ENCODE assay signal across 23 mouse cellular contexts in genomic region chr11:80101298-80101697, GRCm38 (mm10). TPM values are rescaled to one million over a fixed set of nuclear protein-coding genes. Genes with fewer than 3 reads are reported as not detected.
A peak's percentile ranks its signal among the peaks of the same experiment; 100 is the strongest.
DNase-seq lines count a peak whose midpoint lies in the region; ATAC-seq and TF ChIP-seq lines count a peak whose summit lies in the region.
"Had no signal": no experiment of that assay in that cellular context is flagged by ENCODE, and none has a peak within 500 bp of the region (broad histone marks: within the 10 kb centered on the region; RNA-seq: fewer than 3 reads in every experiment).

No protein-coding gene starts in this region.

- peak overlapping the region; percentile 78 for H3K27ac ChIP-seq in MEL (ENCODE audit: control insufficient read depth, low read depth, low read length)
- H3K27ac ChIP-seq in liver, embryonic 13.5 days, result peak overlapping the region; percentile 16; the same call in 1 of the 2 replicates
- H3K27ac ChIP-seq in liver, embryonic 16.5 days (ENCODE audit: low read length), result no peak overlapping the region
- H3K27ac ChIP-seq in hindbrain, postnatal 0 days, result no peak overlapping the region
- H3K27ac ChIP-seq: embryonic facial prominence, embryonic 12.5 days; embryonic facial prominence, embryonic 15.5 days; gastrocnemius, adult 2 months; hindbrain, embryonic 12.5 days; hindbrain, embryonic 15.5 days had no signal

- H3K79me2 ChIP-seq in MEL (ENCODE audit: control insufficient read depth, insufficient read depth, low read length, poor library complexity), result peaks cover 2% of the 10 kb centered on the region

- no peak overlapping the region for H3K4me3 ChIP-seq in MEL (ENCODE audit: control insufficient read depth in 1 of 2, insufficient read depth in 1 of 2, low read depth in 2 of 2, low read length in 2 of 2)
- H3K4me3 ChIP-seq in liver, embryonic 13.5 days (replicated peaks), result no peak overlapping the region
- no peak overlapping the region for H3K4me3 ChIP-seq in liver, embryonic 16.5 days (ENCODE audit: low read depth, low read length)
- no peak overlapping the region for H3K4me3 ChIP-seq in hindbrain, postnatal 0 days (ENCODE audit: low read length)
- H3K4me3 ChIP-seq: embryonic facial prominence, embryonic 12.5 days; embryonic facial prominence, embryonic 15.5 days; gastrocnemius, adult 2 months; hindbrain, embryonic 12.5 days; hindbrain, embryonic 15.5 days had no signal

- no peaks in the 10 kb centered on the region for H3K9me3 ChIP-seq in MEL (replicated peaks; ENCODE audit: insufficient read depth, low read length)
- H3K9me3 ChIP-seq in liver, embryonic 13.5 days (replicated peaks), result no peaks in the 10 kb centered on the region
- no peaks in the 10 kb centered on the region for H3K9me3 ChIP-seq in liver, embryonic 16.5 days (replicated peaks; ENCODE audit: control insufficient read depth, low read length)
- no peaks in the 10 kb centered on the region for H3K9me3 ChIP-seq in hindbrain, postnatal 0 days (ENCODE audit: low read length)
- H3K9me3 ChIP-seq: embryonic facial prominence, embryonic 12.5 days; embryonic facial prominence, embryonic 15.5 days; hindbrain, embryonic 12.5 days; hindbrain, embryonic 15.5 days had no signal

- DNase-seq in MEL (ENCODE audit: low read depth, low spot score), result no peak
- DNase-seq in liver, embryonic 13.5 days, result no peak
- DNase-seq in spleen, adult 12 weeks (ENCODE audit: low spot score), result no peak
- DNase-seq in hindbrain, postnatal 0 days (ENCODE audit: low spot score), result no peak
- no peak for DNase-seq in left cerebral cortex, adult 11 months (ENCODE audit: low spot score)
- DNase-seq: adrenal gland, postnatal 10 days; adrenal gland, postnatal 36 days; cerebellum, adult 18-20 months; cerebellum, adult 9-10 months; cerebellum, postnatal 14 days; forebrain, postnatal 0 days; gastrocnemius, adult 2 months; gastrocnemius, postnatal 14 days had no signal

- no peak for TF ChIP-seq RAD21 in MEL (IDR thresholded peaks at IDR 0.05; ENCODE audit: low read depth, low read length)

- TF ChIP-seq EP300 in MEL (IDR thresholded peaks at IDR 0.05; ENCODE audit: low read depth in 1 of 2, low read length in 2 of 2), result peak; percentile 99

- peak; percentile 75; the same call in 1 of the 2 replicates for ATAC-seq in liver, embryonic 13.5 days (ENCODE audit: low read depth)
- ATAC-seq in liver, embryonic 16.5 days (ENCODE audit: low read depth), result peak; percentile 72
- ATAC-seq in hindbrain, postnatal 0 days, result no peak
- ATAC-seq: CD4-positive, CD25-positive, alpha-beta regulatory T cell, adult 4 months; forebrain, embryonic 14.5 days; forebrain, postnatal 0 days; Patski had no signal

- no peak for TF ChIP-seq CTCF in MEL (IDR thresholded peaks at IDR 0.05 in 2 of 3, conservative IDR thresholded peaks at IDR 0.05 in 1 of 3; ENCODE audit: control insufficient read depth in 1 of 3, insufficient read depth in 1 of 3, low read depth in 2 of 3, low read length in 3 of 3, poor library complexity in 1 of 3, severe bottlenecking in 1 of 3)
- no peak for TF ChIP-seq CTCF in hindbrain, postnatal 0 days (IDR thresholded peaks at IDR 0.05; ENCODE audit: low read depth)

- H3K27me3 ChIP-seq in MEL (ENCODE audit: control insufficient read depth in 1 of 2, insufficient read depth in 2 of 2, low read length in 2 of 2), result no peaks in the 10 kb centered on the region
- no peaks in the 10 kb centered on the region for H3K27me3 ChIP-seq in liver, embryonic 13.5 days
- no peaks in the 10 kb centered on the region for H3K27me3 ChIP-seq in liver, embryonic 16.5 days (ENCODE audit: control insufficient read depth, insufficient read depth, low read depth, low read length)
- H3K27me3 ChIP-seq in hindbrain, postnatal 0 days (ENCODE audit: insufficient read depth, low read length), result no peaks in the 10 kb centered on the region
- H3K27me3 ChIP-seq: embryonic facial prominence, embryonic 12.5 days; embryonic facial prominence, embryonic 15.5 days; hindbrain, embryonic 12.5 days; hindbrain, embryonic 15.5 days; Patski had no signal

- TF ChIP-seq POLR2A in MEL (IDR thresholded peaks at IDR 0.05; ENCODE audit: control insufficient read depth in 1 of 2, insufficient read depth in 1 of 2, low read depth in 1 of 2, low read length in 2 of 2, poor library complexity in 1 of 2), result 0 out of 4 replicates have a peak, but pooled peaks of 1 of the 2 experiments have one; percentile 21

- H3K4me2 ChIP-seq in liver, embryonic 13.5 days, result 0 out of 2 replicates have a peak overlapping the region, but pooled peaks have one; percentile 18
- no peak overlapping the region for H3K4me2 ChIP-seq in liver, embryonic 16.5 days (ENCODE audit: low read depth, low read length)
- no peak overlapping the region for H3K4me2 ChIP-seq in hindbrain, postnatal 0 days (ENCODE audit: low read depth, low read length)
- H3K4me2 ChIP-seq: embryonic facial prominence, embryonic 12.5 days; embryonic facial prominence, embryonic 15.5 days; heart, embryonic 11.5 days; hindbrain, embryonic 12.5 days; hindbrain, embryonic 15.5 days had no signal

- H3K4me1 ChIP-seq in MEL (ENCODE audit: control insufficient read depth in 1 of 2, insufficient read depth in 2 of 2, low read length in 2 of 2), result peaks cover 17 to 19% of the 10 kb centered on the region in 2 experiments
- H3K4me1 ChIP-seq in liver, embryonic 13.5 days (replicated peaks), result peaks cover 13% of the 10 kb centered on the region
- peaks cover 8% of the 10 kb centered on the region for H3K4me1 ChIP-seq in liver, embryonic 16.5 days (ENCODE audit: control insufficient read depth, low read depth, low read length)
- no peaks in the 10 kb centered on the region for H3K4me1 ChIP-seq in hindbrain, postnatal 0 days (ENCODE audit: insufficient read depth, low read length)
- H3K4me1 ChIP-seq: embryonic facial prominence, embryonic 12.5 days; embryonic facial prominence, embryonic 15.5 days; hindbrain, embryonic 12.5 days; hindbrain, embryonic 15.5 days had no signal

- H3K36me3 ChIP-seq in MEL (ENCODE audit: control insufficient read depth in 1 of 2, insufficient read depth in 2 of 2, low read length in 2 of 2), result peaks cover 33 to 48% of the 10 kb centered on the region in 2 experiments
- peaks cover 82% of the 10 kb centered on the region for H3K36me3 ChIP-seq in liver, embryonic 13.5 days
- H3K36me3 ChIP-seq in liver, embryonic 16.5 days (ENCODE audit: control insufficient read depth, insufficient read depth), result peaks cover 58% of the 10 kb centered on the region
- peaks cover 5% of the 10 kb centered on the region; the same call in 1 of the 2 replicates for H3K36me3 ChIP-seq in hindbrain, postnatal 0 days (ENCODE audit: insufficient read depth, low read length)

- WGBS in liver, embryonic 13.5 days (ENCODE audit: insufficient replicate concordance), result 40% methylated on average over 6 of the region's 6 CpGs
- WGBS in liver, embryonic 16.5 days (ENCODE audit: insufficient replicate concordance), result 26% methylated on average over 6 of the region's 6 CpGs
- WGBS in hindbrain, postnatal 0 days, result 96% methylated on average over 6 of the region's 6 CpGs

- no peak overlapping the region for H3K9ac ChIP-seq in MEL (ENCODE audit: control insufficient read depth, low read depth, low read length, poor library complexity, severe bottlenecking)
- no peak overlapping the region for H3K9ac ChIP-seq in liver, embryonic 13.5 days
- no peak overlapping the region for H3K9ac ChIP-seq in liver, embryonic 16.5 days (ENCODE audit: low read depth, low read length)
- no peak overlapping the region for H3K9ac ChIP-seq in hindbrain, postnatal 0 days (replicated peaks; ENCODE audit: low read length)
- H3K9ac ChIP-seq: embryonic facial prominence, embryonic 12.5 days; embryonic facial prominence, embryonic 15.5 days; forebrain, postnatal 0 days; hindbrain, embryonic 12.5 days; hindbrain, embryonic 15.5 days had no signal

TF ChIP-seq in MEL, 35 proteins besides CTCF, POLR2A, EP300 and RAD21 (continues in another document):
- no peak for TF ChIP-seq MAX (IDR thresholded peaks at IDR 0.05; ENCODE audit: low read length)
- no peak for TF ChIP-seq ZC3H11A (IDR thresholded peaks at IDR 0.05; ENCODE audit: low read depth, low read length)

RNA-seq across cellular contexts. Expression of gene Atad5, which starts 12.1 kb away (rescaled TPM):
- total RNA-seq in MEL (2012; rRNA removed), result 22.1 and 22.6 TPM in 2 replicates
- 10 to 100 TPM; 17.1 to 66.9 TPM for polyA plus RNA-seq in MEL (2012; ENCODE audit: insufficient read depth in 1 of 2, insufficient read length in 2 of 2, low read depth in 1 of 2, low replicate concordance in 2 of 2, missing spikeins in 1 of 2)
- polyA plus RNA-seq in liver, embryonic 13.5 days (2015; fragmentation: Nextera tagmentation; extraction: Ambion mirVana), result 10.7 and 12.9 TPM in 2 replicates
- polyA plus RNA-seq in liver, embryonic 16.5 days (2015; fragmentation: Nextera tagmentation; extraction: Ambion mirVana), result 9.0 and 9.7 TPM in 2 replicates
- 4.7 and 9.4 TPM in 2 replicates for total RNA-seq in hindbrain, postnatal 0 days (2014; rRNA removed)
- polyA plus RNA-seq in hindbrain, postnatal 0 days (2015; fragmentation: Nextera tagmentation; extraction: Ambion mirVana), result 3.3 and 4.1 TPM in 2 replicates

RNA-seq across cellular contexts. Expression of gene Crlf3, which starts 20.5 kb away (rescaled TPM):
- 104 and 107 TPM in 2 replicates for total RNA-seq in MEL (2012; rRNA removed)
- polyA plus RNA-seq in MEL (2012; ENCODE audit: insufficient read depth in 1 of 2, insufficient read length in 2 of 2, low read depth in 1 of 2, low replicate concordance in 2 of 2, missing spikeins in 1 of 2), result 10 to 100 TPM in 1 of 2 experiments, not detected in 1; 71.7 TPM
- polyA plus RNA-seq in liver, embryonic 13.5 days (2015; fragmentation: Nextera tagmentation; extraction: Ambion mirVana), result 91.4 and 103 TPM in 2 replicates
- 97.1 and 104 TPM in 2 replicates for polyA plus RNA-seq in liver, embryonic 16.5 days (2015; fragmentation: Nextera tagmentation; extraction: Ambion mirVana)
- total RNA-seq in hindbrain, postnatal 0 days (2014; rRNA removed), result 12.0 and 15.8 TPM in 2 replicates
- 11.0 and 12.6 TPM in 2 replicates for polyA plus RNA-seq in hindbrain, postnatal 0 days (2015; fragmentation: Nextera tagmentation; extraction: Ambion mirVana)

RNA-seq across cellular contexts. Expression of gene Tefm, which starts 40.7 kb away (rescaled TPM):
- 30.0 and 33.9 TPM in 2 replicates for total RNA-seq in MEL (2012; rRNA removed)
- polyA plus RNA-seq in MEL (2012; ENCODE audit: insufficient read depth in 1 of 2, insufficient read length in 2 of 2, low read depth in 1 of 2, low replicate concordance in 2 of 2, missing spikeins in 1 of 2), result 10 to 100 TPM in 1 of 2 experiments, not detected in 1; 23.6 TPM
- 17.7 and 20.5 TPM in 2 replicates for polyA plus RNA-seq in liver, embryonic 13.5 days (2015; fragmentation: Nextera tagmentation; extraction: Ambion mirVana)
- polyA plus RNA-seq in liver, embryonic 16.5 days (2015; fragmentation: Nextera tagmentation; extraction: Ambion mirVana), result 11.4 and 13.4 TPM in 2 replicates
- 8.6 and 8.9 TPM in 2 replicates for total RNA-seq in hindbrain, postnatal 0 days (2014; rRNA removed)
- 18.6 and 22.9 TPM in 2 replicates for polyA plus RNA-seq in hindbrain, postnatal 0 days (2015; fragmentation: Nextera tagmentation; extraction: Ambion mirVana)

RNA-seq across cellular contexts. Expression of gene Adap2, which starts 52.6 kb away (rescaled TPM):
- total RNA-seq in MEL (2012; rRNA removed), result not detected in 2 replicates
- not detected for polyA plus RNA-seq in MEL (2012; ENCODE audit: insufficient read depth in 1 of 2, insufficient read length in 2 of 2, low read depth in 1 of 2, low replicate concordance in 2 of 2, missing spikeins in 1 of 2)
- 3.7 and 4.0 TPM in 2 replicates for polyA plus RNA-seq in liver, embryonic 13.5 days (2015; fragmentation: Nextera tagmentation; extraction: Ambion mirVana)
- polyA plus RNA-seq in liver, embryonic 16.5 days (2015; fragmentation: Nextera tagmentation; extraction: Ambion mirVana), result 7.0 and 7.3 TPM in 2 replicates
- 4.1 and 4.9 TPM in 2 replicates for total RNA-seq in hindbrain, postnatal 0 days (2014; rRNA removed)
- 3.7 and 4.9 TPM in 2 replicates for polyA plus RNA-seq in hindbrain, postnatal 0 days (2015; fragmentation: Nextera tagmentation; extraction: Ambion mirVana)
- total RNA-seq: hematopoietic stem cell, adult 5-6 weeks had no signal

Comparison
In these comparisons a context has a peak if more than half of its experiments do, and no peak if none do; other contexts are left out.
1. H3K27ac ChIP-seq: peak in MEL (single experiment) and liver, embryonic 13.5 days (single experiment); none in liver, embryonic 16.5 days (single experiment) and hindbrain, postnatal 0 days (single experiment).